Mouse (Mus musculus) megakaryocyte-erythroid progenitor cell, adult 5-6 weeks (primary cell): ENCODE measurements around the gene Pknox2. TPM values are rescaled to one million over a fixed set of nuclear protein-coding genes. Genes with fewer than 3 reads are reported as not detected.

Source experiments
- ATAC-seq: replicated peaks from 2 replicates; pipeline ENCODE4 v1.8.0; 2016; ENCODE audit warnings: mild to moderate bottlenecking, inconsistent platforms; ENCODE audit not compliant: severe bottlenecking, poor library complexity, low FRiP score, low TSS enrichment
- total RNA-seq, 2 experiments: library from RNA; stranded (forward) in 1 of 2; stranded (reverse) in 1 of 2; fragments of 200-1000, 215-1000 nt in 1 of 2; fragments of >200 nt in 1 of 2; fragmentation: Nextera tagmentation in 1 of 2; gene quantifications; 2 replicates each; pipeline ENCODE4 v1.2.3; 2014 to 2017

Pknox2 gene
- total RNA-seq, 2 experiments from 2014 or later = not detected

GRCm38 (mm10) chr9:37021586-37022230 is 125.5 kb downstream of the Pknox2 start:
- ATAC-seq = no peak

- ATAC-seq = no peak
Measured at GRCm38 (mm10) chr9:37018154-37018553, 129.1 kb downstream of the Pknox2 start.

DNA sequence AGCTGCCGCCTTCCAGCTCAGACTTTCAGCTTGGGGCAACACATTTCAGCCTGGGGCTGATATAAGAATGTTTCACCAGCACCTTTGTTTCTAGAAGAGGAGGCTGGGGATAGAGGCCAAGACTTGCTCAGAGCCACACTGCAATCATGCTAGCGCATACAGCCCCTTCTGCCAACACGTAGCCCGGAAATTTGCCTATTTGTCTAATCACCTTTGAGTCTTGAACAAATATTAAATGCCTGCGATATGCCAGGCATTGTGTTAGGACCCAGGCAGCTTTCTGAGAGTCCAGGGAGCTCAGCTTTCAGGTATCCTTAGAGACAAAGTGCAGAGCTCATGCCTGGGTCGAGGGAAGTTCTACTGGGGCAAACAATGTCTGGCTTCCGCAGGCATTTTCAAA is 130.0 kb downstream of the Pknox2 start:
- ATAC-seq = no peak

- no peak for ATAC-seq
Measured at GRCm38 (mm10) chr9:37016165-37016564, 131.0 kb downstream of the Pknox2 start.

- ATAC-seq = no peak
Measured at GRCm38 (mm10) chr9:37013565-37013964, 133.6 kb downstream of the Pknox2 start.

DNA sequence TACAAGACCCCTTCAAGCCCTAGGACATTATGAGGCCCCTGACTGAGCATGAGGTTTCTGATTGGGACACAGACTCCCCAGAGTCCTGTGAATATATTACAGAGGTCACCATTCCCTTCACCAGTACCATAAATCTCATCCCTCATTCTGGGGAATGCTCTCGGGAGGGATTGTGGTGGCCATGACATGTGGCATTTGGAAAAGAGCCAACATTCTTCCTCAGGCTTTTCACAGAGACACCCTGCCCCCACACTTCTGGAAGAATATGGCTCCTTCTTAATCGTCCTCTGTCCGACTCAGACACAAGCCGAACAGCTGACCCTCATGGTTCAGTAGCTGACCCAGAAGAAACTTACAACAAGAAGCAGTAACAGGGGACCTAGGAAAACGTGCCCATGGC is 139.1 kb downstream of the Pknox2 start:
- ATAC-seq = no peak

- no peak for ATAC-seq
Measured at GRCm38 (mm10) chr9:37004676-37005075, 142.5 kb downstream of the Pknox2 start.

GRCm38 (mm10) chr9:37001935-37002535 is 145.2 kb downstream of the Pknox2 start:
- no peak for ATAC-seq

DNA sequence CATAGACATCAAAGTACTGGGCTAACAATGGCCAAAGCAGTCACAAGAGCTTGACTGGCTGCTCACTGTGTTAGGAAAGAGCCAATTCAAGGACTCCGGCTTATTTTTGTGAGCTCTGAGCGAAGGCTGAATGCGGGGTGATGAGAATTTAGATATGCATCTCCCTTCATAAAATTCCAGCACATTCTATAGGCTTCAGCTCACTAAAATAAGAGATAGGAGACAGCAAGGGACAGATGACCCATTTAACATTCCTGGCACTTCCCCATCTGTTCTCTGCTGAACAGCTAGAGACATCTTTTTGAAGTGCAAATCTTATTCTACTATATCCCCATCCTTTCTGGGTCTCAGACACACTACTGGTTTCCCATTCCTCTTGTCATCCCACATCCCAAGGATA is 147.8 kb downstream of the Pknox2 start:
- ATAC-seq = no peak

- ATAC-seq = no peak
Measured at GRCm38 (mm10) chr9:36990626-36991368, 156.4 kb downstream of the Pknox2 start.

DNA sequence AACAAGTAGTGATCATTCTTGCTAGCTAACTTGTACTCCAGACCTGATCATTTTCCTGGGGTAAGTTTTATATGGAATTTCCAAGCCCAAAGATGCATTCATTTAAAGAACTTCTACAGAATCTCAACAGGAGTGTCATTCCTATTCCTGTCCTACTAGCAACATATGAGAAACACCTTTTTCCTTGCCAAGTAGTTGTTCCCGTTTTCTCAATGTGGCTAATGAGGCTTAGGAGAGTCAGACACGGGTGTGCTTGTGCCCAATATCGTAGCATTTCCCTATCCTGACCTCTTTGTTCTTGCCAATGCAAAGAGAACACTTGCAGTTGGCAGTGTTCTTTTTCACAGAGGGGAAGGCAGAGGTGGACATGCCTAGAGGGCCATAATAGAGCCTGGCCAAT is 157.2 kb downstream of the Pknox2 start:
- no peak for ATAC-seq

DNA sequence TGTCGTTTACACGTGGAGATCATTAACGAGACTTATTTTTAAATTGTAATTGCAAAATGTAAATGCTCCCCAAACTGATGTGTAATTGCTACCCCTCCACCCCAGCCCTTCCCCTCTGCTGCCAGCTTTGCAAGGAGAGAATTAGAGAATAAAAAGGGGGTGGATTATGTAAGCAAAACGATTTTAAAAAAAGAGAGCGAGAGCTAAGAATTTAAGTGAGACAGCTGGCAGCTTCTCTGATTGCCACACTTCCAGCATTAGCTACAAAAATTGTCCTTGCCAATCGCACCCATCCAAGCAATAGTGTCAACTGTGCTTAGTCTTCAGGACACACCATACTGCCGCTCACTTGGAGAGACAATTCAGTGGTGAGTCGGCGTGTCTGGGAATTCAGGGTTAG is 162.0 kb downstream of the Pknox2 start:
- ATAC-seq = no peak

DNA sequence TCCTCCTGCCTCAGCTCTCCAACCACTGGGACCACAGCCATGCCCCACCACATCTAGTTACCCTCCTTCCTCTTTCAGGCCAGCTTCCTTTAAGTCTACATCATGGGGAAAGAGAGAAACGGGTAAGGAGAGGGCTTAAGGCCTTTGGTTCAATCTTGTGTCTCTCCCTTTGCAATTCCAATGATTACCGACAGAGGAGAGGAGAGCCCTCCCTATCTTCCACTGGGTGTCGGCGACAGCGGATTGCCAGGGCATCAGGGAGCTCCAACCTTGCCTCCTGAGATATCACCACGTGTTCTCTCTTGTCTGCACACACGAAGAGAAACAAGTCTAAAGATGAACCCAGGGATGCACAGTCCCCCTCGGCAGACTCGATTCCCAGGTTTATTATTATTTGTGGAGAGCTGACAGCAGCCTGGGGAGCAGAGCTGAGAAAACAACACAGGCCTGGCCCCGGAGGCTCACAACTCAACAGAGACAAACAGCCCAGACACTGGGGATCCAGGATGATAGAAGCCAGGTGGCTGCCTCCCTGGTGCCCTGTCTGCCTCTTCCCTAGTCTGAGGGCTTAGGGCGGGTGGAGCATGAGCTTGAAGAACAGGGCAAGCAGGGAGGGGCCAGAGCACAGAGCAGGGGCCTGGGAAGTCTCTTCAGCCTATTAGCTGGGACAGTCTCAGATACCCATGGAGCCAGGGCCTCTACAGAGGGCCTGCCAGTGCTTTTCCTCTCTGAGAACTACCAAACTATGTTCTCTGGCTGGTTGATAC is 170.4 kb downstream of the Pknox2 start:
- ATAC-seq = no peak

DNA sequence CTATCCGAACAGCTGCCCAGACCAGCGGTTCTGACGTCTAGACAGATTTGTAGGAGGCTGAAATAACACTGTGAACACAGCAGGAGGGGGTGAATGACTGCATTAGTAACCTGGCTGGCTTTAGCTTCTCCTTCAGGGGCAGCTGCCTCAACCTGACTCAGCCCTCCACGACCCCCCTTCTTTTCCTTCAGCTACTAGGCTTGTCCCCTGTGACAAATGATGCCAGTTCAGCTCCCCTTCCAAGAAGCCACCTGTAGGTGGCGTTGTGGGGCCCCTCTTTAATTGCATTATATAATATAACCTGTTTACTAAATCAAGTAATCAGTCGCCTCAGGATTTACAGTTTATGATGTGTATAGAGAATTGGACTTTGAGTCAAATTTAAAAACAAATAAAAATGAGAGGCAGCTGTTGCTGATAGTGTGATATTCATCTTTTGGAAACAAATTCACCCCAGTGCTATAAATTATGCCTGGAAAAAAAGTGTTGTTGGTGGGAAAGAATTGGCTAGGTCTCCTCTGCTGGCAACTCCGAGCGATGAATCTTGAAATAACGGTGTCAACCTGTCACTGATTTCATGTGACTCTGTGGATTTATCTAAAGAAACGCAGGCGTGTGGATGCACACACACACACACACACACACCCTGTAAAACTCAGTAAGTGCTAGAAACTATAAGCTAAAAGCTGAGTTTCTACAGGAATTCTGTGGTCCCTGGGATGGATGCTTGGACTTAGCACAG is 173.6 kb downstream of the Pknox2 start:
- ATAC-seq = no peak

GRCm38 (mm10) chr9:36972089-36972488 is 175.1 kb downstream of the Pknox2 start:
- no peak for ATAC-seq

DNA sequence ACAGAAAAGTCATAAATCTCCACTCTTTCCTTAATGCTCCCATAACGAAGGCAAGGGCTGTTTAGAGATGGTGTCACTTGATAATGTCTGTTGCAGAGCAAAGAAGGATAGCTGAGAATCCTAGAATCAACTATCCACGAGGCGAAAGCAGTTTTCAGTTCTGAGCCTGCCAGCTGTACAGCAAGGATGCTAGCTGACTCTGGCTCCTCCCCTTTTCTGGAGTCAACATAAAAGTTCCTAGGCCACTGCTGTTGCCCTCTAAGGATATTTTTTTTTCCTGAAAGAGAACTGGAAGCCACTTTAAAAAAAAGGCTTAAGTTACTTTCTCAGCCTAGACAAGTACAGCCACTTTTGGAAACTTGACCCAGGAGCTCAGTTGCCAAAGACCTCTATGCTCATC is 176.1 kb downstream of the Pknox2 start:
- no peak for ATAC-seq

GRCm38 (mm10) chr9:36970651-36971050 is 176.6 kb downstream of the Pknox2 start:
- peak; percentile 53; the same call in 1 of the 2 replicates for ATAC-seq

DNA sequence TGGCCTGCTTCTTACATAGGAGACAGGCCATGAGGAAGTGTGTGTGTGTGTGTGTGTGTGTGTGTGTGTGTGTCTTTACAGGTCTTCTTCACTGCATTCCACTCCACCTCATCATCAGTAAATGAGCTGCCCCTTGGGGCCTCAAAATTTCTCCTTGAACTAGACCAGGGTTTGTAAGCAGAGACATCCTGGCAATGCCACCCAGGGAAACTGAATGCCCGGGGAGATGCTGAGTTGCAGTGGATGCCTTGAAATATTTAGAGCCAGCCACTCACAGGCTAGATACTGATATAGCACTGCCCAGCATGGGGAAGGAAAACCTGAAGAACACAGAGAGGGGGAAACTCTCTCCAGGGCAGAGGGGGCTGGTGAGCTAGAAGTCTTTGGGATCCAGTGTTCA is 178.1 kb downstream of the Pknox2 start:
- no peak for ATAC-seq

- ATAC-seq = peak; percentile 81; the same call in 1 of the 2 replicates
Measured at GRCm38 (mm10) chr9:36968713-36969112, 178.5 kb downstream of the Pknox2 start.
